Mouse (Mus musculus) neural tube, embryonic 13.5 days (tissue): ENCODE measurements around the gene Acan. TPM values are rescaled to one million over a fixed set of nuclear protein-coding genes. Genes with fewer than 3 reads are reported as not detected.

Experiments
- ATAC-seq: fragments of 200-750 bp; cut with Nextera tagmentation; 2 replicates; pipeline ENCODE4 v1.8.0; 2017; ENCODE audit warnings: low read depth, mild to moderate bottlenecking, moderate TSS enrichment, moderate library complexity
- H3K27ac ChIP-seq: fragments of 300-500 bp; sonication (generic); replicated peaks from 2 replicates; pipeline ENCODE4 v1.5.1; 2015; ENCODE audit warnings: moderate library complexity, mild to moderate bottlenecking, inconsistent platforms
- H3K27me3 ChIP-seq: fragments of 300-500 bp; sonication (generic); 2 replicates; pipeline ENCODE4 v1.6.1; 2015; ENCODE audit warnings: mild to moderate bottlenecking, inconsistent platforms
- H3K36me3 ChIP-seq: fragments of 300-500 bp; sonication (generic); 2 replicates; pipeline ENCODE4 v1.6.1; 2015; ENCODE audit warnings: mild to moderate bottlenecking, inconsistent platforms
- H3K4me1 ChIP-seq: fragments of 300-500 bp; sonication (generic); replicated peaks from 2 replicates; pipeline ENCODE4 v1.6.1; 2015; ENCODE audit warnings: inconsistent platforms
- H3K4me2 ChIP-seq: fragments of 300-500 bp; sonication (generic); 2 replicates; pipeline ENCODE4 v1.6.1; 2015; ENCODE audit warnings: inconsistent platforms, mild to moderate bottlenecking, moderate library complexity
- H3K4me3 ChIP-seq: fragments of 300-500 bp; sonication (generic); 2 replicates; pipeline ENCODE4 v1.5.1; 2015; ENCODE audit warnings: mild to moderate bottlenecking, inconsistent platforms
- H3K9ac ChIP-seq: fragments of 300-500 bp; sonication (generic); 2 replicates; pipeline ENCODE4 v1.6.1; 2015; ENCODE audit warnings: moderate library complexity, mild to moderate bottlenecking, inconsistent platforms
- H3K9me3 ChIP-seq: fragments of 300-500 bp; sonication (generic); 2 replicates; pipeline ENCODE4 v1.6.1; 2016; ENCODE audit warnings: inconsistent platforms
- WGBS: fragments of 180-500 bp; shearing (Covaris S2); methylation state at CpG from one replicate; pipeline ENCODE4 v1.1.7; 2015; 5-methylcytosine and 5-hydroxymethylcytosine counted together
- polyA plus RNA-seq: library from polyadenylated mRNA; unstranded; fragments of >200 nt; fragmentation: Nextera tagmentation; extraction: Ambion mirVana; gene quantifications from 2 replicates; pipeline ENCODE4 v1.2.1, GENCODE M21; 2015

The Acan gene
- polyA plus RNA-seq, 1 experiment from 2014 or later = 1.3 TPM

DNA sequence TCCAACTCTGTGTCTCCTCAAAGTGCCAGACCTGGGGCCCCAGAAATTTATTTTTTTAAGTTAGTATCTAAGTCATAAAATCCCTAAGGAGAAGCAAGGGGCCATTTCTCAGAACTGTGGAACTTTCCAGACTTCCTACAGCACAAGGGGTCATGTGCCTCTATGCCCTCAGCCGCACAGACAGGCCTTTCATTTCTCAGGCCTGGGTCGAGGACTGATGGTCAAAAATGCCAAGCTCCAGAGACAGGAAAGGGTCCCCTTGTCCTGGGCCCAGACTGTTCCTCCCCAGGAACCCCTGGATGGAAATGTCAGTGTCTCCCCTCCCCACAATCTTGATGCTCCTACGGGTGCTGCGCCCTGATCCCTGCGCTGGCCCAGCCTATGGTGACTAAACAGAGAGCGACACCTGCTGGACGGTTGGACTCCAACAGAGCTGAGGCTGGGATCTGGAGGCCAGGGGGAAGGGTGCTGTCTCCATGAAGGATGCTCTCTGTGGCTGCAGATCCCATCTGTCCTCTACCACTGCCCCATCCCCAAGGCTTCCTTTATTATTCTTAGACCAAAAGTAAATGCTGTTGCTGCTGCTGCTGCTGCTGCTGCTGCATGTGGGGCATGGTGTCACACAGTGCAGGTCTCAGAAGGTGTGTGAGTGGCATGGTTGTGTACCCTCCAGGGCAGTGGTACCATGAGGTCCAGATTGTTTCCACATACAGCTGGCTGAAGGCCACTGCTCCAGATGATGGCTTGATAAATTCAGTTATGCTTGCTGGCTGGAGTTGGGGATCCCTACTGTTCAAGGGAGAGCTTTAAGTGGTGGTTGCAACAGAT lies 27.5 kb downstream of the Acan start:
- H3K4me3 ChIP-seq = no peak overlapping the region
- H3K9me3 ChIP-seq = no peaks in the 10 kb centered on the region
- H3K4me1 ChIP-seq = no peaks in the 10 kb centered on the region
- H3K27ac ChIP-seq = no peak overlapping the region
- H3K4me2 ChIP-seq = no peak overlapping the region
- no peak overlapping the region for H3K9ac ChIP-seq
- no peaks in the 10 kb centered on the region; the same call in 1 of the 2 replicates for H3K27me3 ChIP-seq
- 17% methylated on average over 7 of the region's 7 CpGs for WGBS
- H3K36me3 ChIP-seq = no peaks in the 10 kb centered on the region
- peak; percentile 77 for ATAC-seq

DNA sequence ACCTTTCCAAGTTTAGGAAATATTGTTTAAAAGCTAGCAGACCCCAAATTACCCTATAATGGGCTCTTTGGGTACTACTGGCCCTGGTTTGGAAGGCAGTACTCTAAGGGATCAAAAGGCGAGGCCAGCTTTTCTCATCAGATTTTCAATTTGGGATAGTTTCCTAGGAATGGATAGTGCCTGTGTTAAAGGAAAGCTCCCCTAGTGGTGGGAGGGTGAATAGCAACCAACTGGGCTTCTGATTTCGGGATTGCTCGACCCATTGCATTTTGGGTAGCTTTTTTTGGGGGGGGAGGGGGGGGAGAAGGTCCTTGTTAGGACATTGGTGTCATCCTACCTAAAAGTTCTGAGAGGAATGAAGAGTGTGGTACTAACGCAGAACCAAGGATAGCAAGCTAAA lies 35.8 kb downstream of the Acan start:
- WGBS = 71% methylated on average over 4 of the region's 4 CpGs
- no peaks in the 10 kb centered on the region for H3K27me3 ChIP-seq
- H3K27ac ChIP-seq = no peak overlapping the region
- no peak overlapping the region for H3K4me3 ChIP-seq
- H3K9ac ChIP-seq = no peak overlapping the region
- ATAC-seq = no peak
- H3K9me3 ChIP-seq = no peaks in the 10 kb centered on the region
- no peaks in the 10 kb centered on the region for H3K36me3 ChIP-seq
- H3K4me2 ChIP-seq = no peak overlapping the region
- no peaks in the 10 kb centered on the region for H3K4me1 ChIP-seq

GRCm38 (mm10) chr7:79096492-79096891 lies 43.2 kb downstream of the Acan start:
- Histone ChIP-seq H3K4me3 (no peak overlapping the region), H3K9me3 (no peaks in the 10 kb centered on the region), H3K36me3 (no peaks in the 10 kb centered on the region), H3K27me3 (no peaks in the 10 kb centered on the region), H3K9ac (no peak overlapping the region), H3K4me2 (no peak overlapping the region), H3K4me1 (no peaks in the 10 kb centered on the region), H3K27ac (no peak overlapping the region)
- no peak for ATAC-seq
- 78% methylated on average over 5 of the region's 5 CpGs for WGBS

DNA sequence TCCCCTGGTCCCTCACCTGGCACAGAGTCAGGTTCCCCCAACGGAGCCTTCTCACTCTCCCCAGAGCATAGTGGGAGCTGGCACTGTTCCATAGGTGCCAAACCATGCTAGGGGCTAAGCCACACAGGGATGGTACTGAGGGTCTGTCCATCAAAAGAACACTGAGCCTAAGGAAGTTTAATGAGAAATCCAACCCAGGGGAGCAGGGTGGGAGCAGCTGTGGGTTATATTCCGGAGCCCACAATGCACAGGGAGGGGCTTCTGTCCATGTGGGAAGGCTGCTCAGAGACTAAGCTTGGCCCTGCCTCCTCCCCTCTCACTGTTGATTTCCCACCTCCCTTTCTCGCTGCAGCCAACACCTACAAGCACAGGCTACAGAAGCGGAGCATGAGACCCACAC lies 60.6 kb downstream of the Acan start:
- no peaks in the 10 kb centered on the region for H3K27me3 ChIP-seq
- no peak overlapping the region for H3K9ac ChIP-seq
- no peak overlapping the region for H3K27ac ChIP-seq
- no peak overlapping the region for H3K4me3 ChIP-seq
- 0 out of 2 replicates have a peak, but pooled peaks cover 11% of the 10 kb centered on the region for H3K4me1 ChIP-seq
- H3K9me3 ChIP-seq = no peaks in the 10 kb centered on the region
- no peak overlapping the region for H3K4me2 ChIP-seq
- H3K36me3 ChIP-seq = no peaks in the 10 kb centered on the region
- ATAC-seq = peak; percentile 84; the same call in 1 of the 2 replicates
- WGBS = 49% methylated on average over 4 of the region's 4 CpGs

DNA sequence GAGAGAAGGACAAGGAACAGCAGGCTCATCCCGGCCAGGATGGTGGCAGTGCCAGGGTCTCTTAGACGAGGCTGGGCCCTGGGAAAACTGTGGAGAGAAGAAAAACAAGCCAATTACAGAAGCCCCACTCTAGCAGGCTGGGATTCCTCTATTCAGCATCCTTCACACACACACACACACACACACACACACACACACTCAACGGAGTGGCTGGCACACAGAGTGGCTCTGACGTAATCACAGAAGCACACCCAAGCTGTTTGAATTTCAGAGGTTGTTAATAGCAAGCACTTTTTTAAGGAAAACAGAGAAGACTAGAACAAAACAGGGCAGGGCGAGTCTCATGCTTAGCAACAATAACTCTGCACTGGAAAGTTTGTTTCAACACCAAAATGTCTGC lies 70.2 kb downstream of the Acan start:
- Histone ChIP-seq H3K27me3 (no peaks in the 10 kb centered on the region), H3K4me1 (no peaks in the 10 kb centered on the region), H3K9ac (no peak overlapping the region), H3K27ac (no peak overlapping the region), H3K4me3 (no peak overlapping the region), H3K4me2 (no peak overlapping the region), H3K9me3 (no peaks in the 10 kb centered on the region), H3K36me3 (no peaks in the 10 kb centered on the region)
- no peak for ATAC-seq
- WGBS = 86% methylated on average over 5 of the region's 5 CpGs

- peaks cover 21% of the 10 kb centered on the region for H3K4me1 ChIP-seq
- peak overlapping the region; percentile 52 for H3K4me2 ChIP-seq
- no peaks in the 10 kb centered on the region for H3K36me3 ChIP-seq
- no peak overlapping the region for H3K9ac ChIP-seq
- 20% methylated on average over 8 of the region's 8 CpGs for WGBS
- no peaks in the 10 kb centered on the region for H3K9me3 ChIP-seq
- H3K4me3 ChIP-seq = peak overlapping the region; percentile 27
- H3K27ac ChIP-seq = no peak overlapping the region
- peaks cover 29% of the 10 kb centered on the region for H3K27me3 ChIP-seq
- no peak for ATAC-seq
These were observed 76.6 kb downstream of the Acan start for GRCm38 (mm10) chr7:79129883-79130282.

GRCm38 (mm10) chr7:79130385-79130784 lies 77.1 kb downstream of the Acan start:
- H3K9ac ChIP-seq = no peak overlapping the region; the same call in 1 of the 2 replicates
- peak; percentile 28 for ATAC-seq
- no peak overlapping the region for H3K27ac ChIP-seq
- H3K27me3 ChIP-seq = peaks cover 29% of the 10 kb centered on the region
- peaks cover 21% of the 10 kb centered on the region for H3K4me1 ChIP-seq
- H3K9me3 ChIP-seq = no peaks in the 10 kb centered on the region
- H3K4me2 ChIP-seq = peak overlapping the region; percentile 52
- H3K4me3 ChIP-seq = peak overlapping the region; percentile 27
- no peaks in the 10 kb centered on the region for H3K36me3 ChIP-seq
- 11% methylated on average over 13 of the region's 13 CpGs for WGBS

- peak within 1 kb of the TSS; percentile 27 for H3K4me3 ChIP-seq
- H3K27me3 ChIP-seq = peaks cover 29% of the 10 kb centered on the region
- H3K36me3 ChIP-seq = no peaks in the 10 kb centered on the region
- H3K9ac ChIP-seq = peak within 1 kb of the TSS; percentile 49; the same call in 1 of the 2 replicates
- 3% methylated on average over 19 of the region's 19 CpGs for WGBS
- no peaks in the 10 kb centered on the region for H3K9me3 ChIP-seq
- H3K27ac ChIP-seq = no peak within 1 kb of the TSS
- peak; percentile 44; the same call in 1 of the 2 replicates for ATAC-seq
- peaks cover 21% of the 10 kb centered on the region for H3K4me1 ChIP-seq
- H3K4me2 ChIP-seq = peak within 1 kb of the TSS; percentile 52
These were observed 77.7 kb downstream of the Acan start, which contains the start of gene Hapln3 for GRCm38 (mm10) chr7:79130843-79131444. TSS of gene Hapln3 (minus strand) at chr7:79131018.

DNA sequence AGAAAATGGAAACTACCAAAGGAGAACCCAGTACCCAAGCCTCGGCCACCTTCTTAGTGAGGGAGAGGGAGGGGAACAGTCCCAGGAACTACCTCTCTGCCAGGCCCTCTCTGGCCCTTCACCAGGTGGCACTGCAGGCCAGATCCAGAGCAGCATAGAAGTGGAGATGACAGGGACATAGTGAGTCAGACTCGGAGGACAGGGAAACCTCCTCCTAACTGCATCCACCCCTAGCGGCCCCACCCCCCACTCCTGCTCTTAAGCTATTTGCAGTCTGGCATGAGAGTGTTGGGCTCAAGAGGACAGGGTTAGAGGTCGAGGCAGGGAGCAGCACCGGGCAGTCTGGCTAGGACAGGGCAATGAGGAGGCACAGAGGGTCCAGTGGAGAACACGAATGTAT lies 80.1 kb downstream of the Acan start:
- peaks cover 29% of the 10 kb centered on the region for H3K27me3 ChIP-seq
- H3K4me1 ChIP-seq = peaks cover 21% of the 10 kb centered on the region
- no peak overlapping the region for H3K9ac ChIP-seq
- no peak for ATAC-seq
- H3K27ac ChIP-seq = no peak overlapping the region
- 42% methylated on average over 6 of the region's 6 CpGs for WGBS
- no peaks in the 10 kb centered on the region for H3K36me3 ChIP-seq
- H3K4me3 ChIP-seq = no peak overlapping the region
- no peaks in the 10 kb centered on the region for H3K9me3 ChIP-seq
- no peak overlapping the region for H3K4me2 ChIP-seq

DNA sequence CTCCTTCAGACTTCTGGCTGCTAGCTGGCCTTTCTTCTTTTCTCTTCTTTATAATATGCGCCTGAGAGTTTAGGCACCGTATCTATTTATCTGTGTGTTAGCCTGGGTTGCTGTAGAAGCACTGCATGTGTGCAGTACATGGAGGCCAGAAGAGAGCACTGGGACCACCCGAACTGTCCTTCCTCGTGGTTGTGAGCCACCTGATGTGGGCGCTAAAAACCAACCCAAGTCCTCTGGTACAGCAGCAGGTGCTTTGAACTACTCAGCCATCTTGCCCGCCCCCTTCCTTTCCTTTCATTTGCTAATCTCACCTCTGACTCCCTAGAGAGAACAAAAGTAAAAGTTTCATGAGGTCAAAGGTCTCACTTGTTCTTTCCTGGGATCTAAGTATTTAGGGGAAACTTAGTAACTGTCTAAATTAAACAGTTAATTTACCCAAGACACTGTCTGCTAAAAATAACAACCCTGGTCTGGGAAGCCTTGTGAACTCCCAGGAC lies 86.1 kb downstream of the Acan start:
- Histone ChIP-seq H3K4me1 (peaks cover 3% of the 10 kb centered on the region; the same call in 1 of the 2 replicates), H3K4me2 (no peak overlapping the region)
- WGBS = 53% methylated on average over 6 of the region's 6 CpGs

GRCm38 (mm10) chr7:79139891-79140591 lies 86.8 kb downstream of the Acan start:
- H3K4me1 ChIP-seq = peaks cover 3% of the 10 kb centered on the region; the same call in 1 of the 2 replicates
- ATAC-seq = no peak
- H3K9me3 ChIP-seq = no peaks in the 10 kb centered on the region
- no peak overlapping the region for H3K9ac ChIP-seq
- H3K27ac ChIP-seq = no peak overlapping the region
- no peak overlapping the region for H3K4me3 ChIP-seq
- H3K36me3 ChIP-seq = no peaks in the 10 kb centered on the region
- H3K27me3 ChIP-seq = no peaks in the 10 kb centered on the region
- no peak overlapping the region for H3K4me2 ChIP-seq
- WGBS = 61% methylated on average over 4 of the region's 4 CpGs

More for the DNA sequence above, 86.1 kb downstream of the Acan start:
- Histone ChIP-seq H3K36me3 (no peaks in the 10 kb centered on the region), H3K9me3 (no peaks in the 10 kb centered on the region), H3K9ac (no peak overlapping the region), H3K4me3 (no peak overlapping the region), H3K27ac (no peak overlapping the region), H3K27me3 (no peaks in the 10 kb centered on the region)
- no peak for ATAC-seq

DNA sequence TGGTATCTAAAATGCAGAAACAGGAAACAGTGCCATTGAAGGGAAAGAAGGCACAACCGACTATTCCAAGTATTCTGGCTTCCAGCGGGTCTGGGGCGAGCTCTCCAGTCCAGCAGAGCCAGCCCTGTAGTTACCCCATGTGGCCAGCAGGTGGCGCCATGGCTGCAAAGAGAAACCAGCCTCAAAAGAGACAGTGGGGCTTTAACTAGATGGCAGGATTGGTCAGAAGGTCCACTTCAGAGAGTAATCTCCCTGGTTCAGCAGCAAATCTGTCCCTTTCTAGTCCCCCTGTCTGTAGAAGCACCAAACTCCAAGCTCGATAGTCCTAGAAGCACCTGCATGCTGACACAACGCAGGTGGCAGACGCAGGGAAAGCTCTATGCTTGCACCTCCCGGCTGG lies 87.6 kb downstream of the Acan start:
- ATAC-seq = peak; percentile 19; the same call in 1 of the 2 replicates
- 38% methylated on average over 8 of the region's 8 CpGs for WGBS
- no peaks in the 10 kb centered on the region for H3K9me3 ChIP-seq
- H3K36me3 ChIP-seq = no peaks in the 10 kb centered on the region
- no peak overlapping the region for H3K4me3 ChIP-seq
- H3K4me1 ChIP-seq = peaks cover 3% of the 10 kb centered on the region; the same call in 1 of the 2 replicates
- no peaks in the 10 kb centered on the region for H3K27me3 ChIP-seq
- no peak overlapping the region for H3K4me2 ChIP-seq
- H3K27ac ChIP-seq = no peak overlapping the region
- no peak overlapping the region for H3K9ac ChIP-seq
